Mouse (Mus musculus) megakaryocyte-erythroid progenitor cell, adult 5-6 weeks (primary cell): ENCODE data around the gene Stap1. TPM values are rescaled to one million over a fixed set of nuclear protein-coding genes. Genes with fewer than 3 reads are reported as not detected.

ENCODE experiments used
- ATAC-seq: replicated peaks from 2 replicates; pipeline ENCODE4 v1.8.0; 2016; ENCODE audit warnings: mild to moderate bottlenecking, inconsistent platforms; ENCODE audit not compliant: severe bottlenecking, poor library complexity, low FRiP score, low TSS enrichment
- total RNA-seq, 2 experiments: library from RNA; stranded (forward) in 1 of 2; stranded (reverse) in 1 of 2; fragments of 200-1000, 215-1000 nt in 1 of 2; fragments of >200 nt in 1 of 2; fragmentation: Nextera tagmentation in 1 of 2; gene quantifications; 2 replicates each; pipeline ENCODE4 v1.2.3; 2014 to 2017

Stap1 gene
- total RNA-seq, 2 experiments from 2014 or later: 15.9 to 25.4 TPM

DNA sequence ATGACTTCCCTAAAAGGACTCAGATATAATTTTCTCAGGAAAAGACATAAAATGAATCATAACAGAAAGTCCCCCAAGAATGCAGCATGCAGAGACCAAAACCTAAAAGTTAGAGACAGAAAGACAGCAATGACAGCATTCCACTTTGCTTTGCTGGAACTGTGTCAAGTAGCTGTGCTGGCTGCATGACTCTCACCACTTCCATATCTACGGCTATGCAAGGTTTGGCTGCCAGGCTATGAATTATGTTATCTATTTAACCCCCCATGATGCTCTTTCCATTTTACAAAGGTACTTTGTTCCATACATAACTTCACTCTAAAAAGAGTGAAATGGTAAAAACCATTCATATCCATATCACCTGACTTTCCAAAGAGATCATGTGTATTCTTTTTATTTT is 42.5 kb downstream of the Stap1 start:
- ATAC-seq: peak; percentile 72

DNA sequence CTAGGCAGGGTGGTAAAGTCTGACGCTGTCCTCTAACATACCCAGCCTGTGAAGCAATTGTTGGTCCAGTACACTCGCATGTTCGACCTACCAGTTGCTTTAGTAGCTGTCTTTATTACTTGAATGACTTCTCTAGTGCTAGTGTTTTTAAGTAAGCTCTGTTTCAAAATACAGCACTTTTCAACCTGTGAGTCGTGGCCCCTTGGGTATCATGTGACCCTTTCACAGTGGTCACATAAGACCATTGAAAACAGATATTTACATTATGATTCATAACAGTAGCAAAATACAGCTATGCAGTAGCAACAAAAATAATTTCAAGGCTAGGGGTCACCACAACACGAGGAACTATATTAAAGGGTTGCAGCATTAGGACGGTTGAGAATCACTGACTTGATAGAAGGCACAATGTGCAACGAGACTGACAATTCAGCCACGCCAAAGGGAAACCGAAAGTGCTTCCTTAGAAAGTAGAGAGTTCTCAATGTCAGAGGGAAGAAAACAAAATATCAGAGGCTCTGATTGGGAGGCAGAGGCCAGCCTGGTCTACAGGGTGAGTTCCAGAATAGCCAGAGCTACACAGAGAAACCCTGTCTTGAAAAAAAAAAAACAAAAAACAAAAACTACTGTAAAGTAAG is 47.0 kb downstream of the Stap1 start:
- ATAC-seq: peak; percentile 44

DNA sequence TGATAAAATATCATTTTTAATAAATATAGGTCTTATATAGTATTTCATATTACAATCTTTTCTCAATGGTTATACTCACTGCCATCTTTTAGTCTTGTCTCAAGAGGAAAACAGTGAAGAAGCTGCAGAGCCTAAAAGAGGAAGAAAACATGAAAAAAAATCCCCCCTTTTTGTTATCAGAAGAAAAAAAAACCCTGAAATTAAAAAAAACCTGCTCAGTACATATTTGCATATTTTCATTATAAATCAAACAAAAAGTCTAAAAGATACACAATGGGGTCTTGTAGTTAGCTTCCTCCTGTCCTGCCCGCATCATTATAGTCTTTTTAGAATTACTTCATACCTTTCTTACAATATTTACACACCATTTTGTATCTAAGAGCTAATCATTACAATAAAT is 57.2 kb downstream of the Stap1 start:
- ATAC-seq: no peak

DNA sequence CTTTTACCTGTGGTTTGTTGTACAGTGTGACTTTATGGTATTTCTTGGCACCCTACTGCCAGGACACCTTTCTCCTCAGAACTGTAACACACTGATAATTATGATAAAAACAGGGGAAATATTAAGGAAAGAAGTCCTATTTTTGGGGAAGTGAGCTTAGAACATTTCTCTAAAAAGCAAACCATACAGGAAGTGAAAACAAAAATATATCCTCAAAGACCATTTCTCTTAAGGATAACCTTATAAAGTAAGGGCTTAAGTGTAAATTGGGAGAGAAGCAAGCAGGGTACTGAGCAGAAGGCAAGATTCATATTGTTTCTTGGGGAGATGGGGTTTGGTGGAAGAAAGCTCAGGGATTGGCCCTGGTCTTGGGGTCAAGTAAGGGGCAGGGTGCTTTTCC is 58.3 kb downstream of the Stap1 start:
- ATAC-seq: no peak

Other genes starting within 250 kb of the Stap1 start
- gene Cenpc1, start 6.2 kb upstream of the Stap1 start, total RNA-seq (2014; fragmentation: Nextera tagmentation): 43.1 and 43.7 TPM in 2 replicates
- 38.9 and 69.7 TPM in 2 replicates for gene Cenpc1, start 6.2 kb upstream of the Stap1 start, total RNA-seq (2017)
- gene Uba6, start 101.1 kb downstream of the Stap1 start, total RNA-seq (2014; fragmentation: Nextera tagmentation): 19.0 and 23.8 TPM in 2 replicates
- gene Uba6, start 101.1 kb downstream of the Stap1 start, total RNA-seq (2017): 23.8 and 27.8 TPM in 2 replicates
- gene Gnrhr, start 126.2 kb downstream of the Stap1 start, total RNA-seq (2014; fragmentation: Nextera tagmentation): not detected in 2 replicates
- not detected in 2 replicates for gene Gnrhr, start 126.2 kb downstream of the Stap1 start, total RNA-seq (2017)
- not detected in 2 replicates for gene Tmprss11c, start 217.6 kb downstream of the Stap1 start, total RNA-seq (2014; fragmentation: Nextera tagmentation)
- not detected in 2 replicates for gene Tmprss11c, start 217.6 kb downstream of the Stap1 start, total RNA-seq (2017)